Mouse (Mus musculus) thymus, postnatal 14 days (tissue): ENCODE measurements at regions not wholly inside any gene's neighbourhood (a gene's known extent, or its start where the extent isn't known, plus 50 kb on each side); places are given as distances from the start of the nearest gene placed in this dataset.
"Not testable (repeated sequence)": the region's sequence is repeated elsewhere in the genome, so short reads cannot be mapped to it uniquely, and the experiment has no call there.

Source experiments
- DNase-seq: peaks from one replicate; pipeline ENCODE4 v3.0.0; 2021

DNA sequence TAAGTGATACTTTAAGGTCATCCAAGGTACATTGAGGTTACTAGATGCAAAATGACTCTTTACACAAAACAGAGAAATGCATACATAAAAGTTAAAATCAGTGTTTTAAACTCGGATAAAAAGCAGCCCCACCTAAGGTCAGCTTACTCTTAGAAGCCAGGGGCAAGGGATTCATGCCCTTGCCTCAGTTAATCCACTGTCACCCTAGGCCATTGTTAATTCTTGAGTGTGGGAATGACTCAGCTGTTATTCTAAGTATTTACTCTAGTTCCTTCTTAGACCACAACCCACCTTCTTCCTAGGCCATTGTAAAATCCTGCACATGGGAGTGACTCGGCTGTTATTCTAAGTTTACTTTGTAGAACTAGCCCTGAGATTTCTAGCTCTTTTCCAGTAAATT is 64.1 kb upstream of the Ces1h start:
- not testable (repeated sequence) for DNase-seq

GRCm38 (mm10) chr8:93441936-93442335 is 62.4 kb upstream of the Ces1h start:
- no peak for DNase-seq

DNA sequence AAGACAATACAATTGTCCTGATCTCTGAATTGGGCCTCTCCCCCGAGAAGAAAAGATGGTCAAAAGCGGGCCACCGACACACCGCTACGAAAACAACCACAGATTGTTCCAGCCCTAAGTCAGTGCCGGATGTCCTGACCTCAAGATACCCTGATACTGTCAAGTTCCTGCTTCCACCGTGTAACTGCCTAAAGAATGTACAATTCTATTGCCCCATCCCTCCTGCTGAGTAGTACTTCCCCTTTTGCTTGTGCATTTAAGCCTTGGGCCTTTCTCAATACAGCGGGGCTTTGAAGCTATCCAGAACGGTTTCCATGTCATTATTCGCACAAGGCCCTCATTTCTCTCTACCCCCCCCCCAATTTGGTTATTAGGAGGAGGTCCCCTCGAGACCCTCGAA is 57.1 kb upstream of the Ces1h start:
- not testable (repeated sequence) for DNase-seq

- DNase-seq = peak; percentile 4
These were observed 51.1 kb upstream of the Ces1h start for GRCm38 (mm10) chr8:93430637-93431036.
